Mouse (Mus musculus): ENCODE results near the gene Gpr4.
A peak's percentile ranks its signal among the peaks of the same experiment; 100 is the strongest.

DNA sequence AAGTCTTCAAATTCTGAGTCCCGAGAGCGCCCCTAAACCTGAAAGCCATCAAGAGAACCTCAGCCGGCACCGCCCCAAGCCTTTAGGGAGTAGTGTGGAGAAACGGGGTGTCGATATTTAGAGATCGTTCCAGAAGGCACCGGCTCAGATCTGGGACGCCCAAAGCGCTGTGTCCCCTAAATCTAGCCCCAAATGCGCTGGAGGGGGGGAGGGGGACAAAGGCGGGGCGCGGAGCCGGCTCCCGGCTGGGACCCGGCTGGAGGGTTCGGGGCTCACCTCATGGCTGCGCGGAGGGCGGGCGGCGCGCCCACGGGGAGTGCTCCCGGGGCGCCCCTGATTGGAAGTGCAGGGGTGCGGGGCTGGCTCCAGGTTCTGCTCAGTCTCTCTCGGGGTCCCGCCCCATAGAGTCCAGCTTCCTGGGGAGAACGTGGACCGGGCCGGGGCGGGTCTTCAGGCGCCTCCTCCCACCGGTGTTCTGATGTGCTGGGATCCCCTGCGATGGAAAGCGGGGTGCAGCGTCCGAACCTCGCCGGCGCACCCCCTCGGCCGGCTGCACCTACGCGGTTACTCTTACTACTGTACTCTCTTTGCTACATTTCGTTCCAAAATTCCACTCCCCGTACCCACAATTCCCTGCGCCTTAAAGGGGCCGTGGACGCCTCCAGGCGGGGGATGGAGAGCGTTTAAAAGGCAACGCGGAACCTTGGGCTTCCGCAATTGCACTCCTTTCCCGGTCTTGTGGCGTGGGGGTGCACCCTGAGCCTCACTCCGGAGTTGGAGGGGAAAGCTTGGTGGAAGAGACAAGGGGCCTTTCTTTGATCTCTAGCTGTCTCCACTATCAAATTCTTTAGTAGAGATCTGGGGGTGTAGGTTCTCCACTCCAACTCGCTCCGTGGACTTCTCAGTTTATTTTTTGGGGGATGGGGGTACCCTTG, 59.2 kb downstream of the Gpr4 start, which contains the start of gene Vasp:
- TF ChIP-seq CTCF (IDR thresholded peaks at IDR 0.05; ENCODE audit: insufficient read depth, low read length) (no peak), POLR2A (IDR thresholded peaks at IDR 0.05; ENCODE audit: borderline replicate concordance, extremely low read depth, low read depth, low read length) (peak; percentile 75)

Measured in lung, adult 2 months (tissue).